Mouse (Mus musculus): Measurements from ENCODE around the gene Vmn1r217.
"Not testable (repeated sequence)": the region's sequence is repeated elsewhere in the genome, so short reads cannot be mapped to it uniquely, and the experiment has no call there.

Gene Vmn1r217

GRCm38 (mm10) chr13:23118126-23118525 lies at the start of gene Vmn1r217:
TSS of gene Vmn1r217 (minus strand) at chr13:23118226.
- DNase-seq = not testable (repeated sequence)

- peak; percentile 31 for DNase-seq
Observed at GRCm38 (mm10) chr13:23166471-23166870, 48.4 kb upstream of the Vmn1r217 start.

GRCm38 (mm10) chr13:23159012-23159411 lies 41.0 kb upstream of the Vmn1r217 start, which contains the start of gene Vmn1r219:
TSS of gene Vmn1r219 (plus strand) at chr13:23159312.
- no peak for DNase-seq

- DNase-seq = peak; percentile 2
Observed at GRCm38 (mm10) chr13:23157848-23158247, 39.8 kb upstream of the Vmn1r217 start.

GRCm38 (mm10) chr13:23138880-23139279 lies 20.9 kb upstream of the Vmn1r217 start:
- no peak for DNase-seq

GRCm38 (mm10) chr13:23133501-23133900 lies 15.5 kb upstream of the Vmn1r217 start:
- DNase-seq = no peak

GRCm38 (mm10) chr13:23133099-23133498 lies 15.1 kb upstream of the Vmn1r217 start, which contains the start of gene Vmn1r218:
TSS of gene Vmn1r218 (plus strand) at chr13:23133155.
- no peak for DNase-seq

GRCm38 (mm10) chr13:23120611-23121010 lies 2.6 kb upstream of the Vmn1r217 start:
- no peak for DNase-seq

GRCm38 (mm10) chr13:23094386-23094785 lies 23.6 kb downstream of the Vmn1r217 start:
- no peak for DNase-seq

- no peak for DNase-seq
Observed at GRCm38 (mm10) chr13:23069312-23069711, 48.7 kb downstream of the Vmn1r217 start.

GRCm38 (mm10) chr13:23067725-23068124 lies 50.3 kb downstream of the Vmn1r217 start, which contains the start of gene Vmn1r215:
TSS of gene Vmn1r215 (plus strand) at chr13:23068025.
- DNase-seq = no peak

- no peak for DNase-seq
Observed at GRCm38 (mm10) chr13:23057778-23058177, 60.2 kb downstream of the Vmn1r217 start.

All from lung, postnatal 36 days (tissue).